In the genomic region with DNA sequence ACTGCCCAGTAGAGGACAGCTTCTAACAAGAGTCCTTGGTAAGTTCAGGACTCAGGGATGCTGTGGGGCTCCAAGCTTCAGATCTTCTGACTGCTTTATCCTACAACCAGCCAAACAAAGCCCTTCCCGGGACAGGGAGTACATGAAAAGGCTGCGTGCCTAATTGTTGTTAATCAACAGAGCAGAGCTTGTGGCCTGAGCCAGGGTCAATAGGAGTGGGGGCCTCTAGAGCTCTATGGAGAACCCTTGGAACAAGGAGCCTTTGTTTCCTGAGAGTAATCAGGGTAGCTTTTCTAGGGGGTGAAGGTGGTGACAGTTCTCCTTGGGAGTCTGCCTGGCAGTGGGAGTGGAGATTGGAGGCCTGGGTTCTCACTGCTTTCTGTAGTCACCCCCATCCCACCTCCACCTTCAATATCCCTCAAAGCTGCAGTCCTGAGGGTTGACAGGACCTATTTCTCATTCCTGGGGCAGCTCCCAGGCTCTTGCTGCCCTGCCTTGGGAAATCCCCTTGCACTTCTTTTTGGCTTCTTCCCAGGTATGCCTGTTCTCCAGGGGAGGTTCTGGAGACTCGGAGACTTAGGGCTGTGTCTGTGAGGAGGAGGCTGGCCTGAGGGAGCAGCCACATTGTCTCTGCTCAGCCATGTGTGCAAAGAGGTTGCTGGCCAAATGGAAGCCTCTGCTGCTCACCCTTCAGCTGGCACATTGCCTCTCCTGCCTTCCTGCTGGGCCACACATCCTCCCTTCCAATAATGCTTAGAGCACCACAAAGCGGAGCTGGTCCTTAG, we compare ENCODE assay signal across 12 mouse cellular contexts. TPM values are rescaled to one million over a fixed set of nuclear protein-coding genes. Genes with fewer than 3 reads are reported as not detected.
DNase-seq lines count a peak whose midpoint lies in the region; ATAC-seq and TF ChIP-seq lines count a peak whose summit lies in the region.
"Had no signal": no experiment of that assay in that cellular context is flagged by ENCODE, and none has a peak within 500 bp of the region (broad histone marks: within the 10 kb centered on the region; RNA-seq: fewer than 3 reads in every experiment).

No protein-coding gene starts in this region.

- peak; percentile 71 for DNase-seq in midbrain, postnatal 0 days (ENCODE audit: low spot score)
- no peak for DNase-seq in midbrain, embryonic 11.5 days (ENCODE audit: low spot score, missing footprints)
- peak; percentile 67 to 80 for DNase-seq in cerebellum, adult 2 months
- DNase-seq in hindbrain, postnatal 0 days (ENCODE audit: low spot score), result peak; percentile 75
- peak; percentile 46 for DNase-seq in ovary, postnatal 36 days (ENCODE audit: low spot score)
- DNase-seq in adrenal gland, adult (ENCODE audit: inconsistent age in 2 of 2, low spot score in 1 of 2), result no peak
- DNase-seq in heart, postnatal 4 days, result no peak
- no peak for DNase-seq in stomach, postnatal 0 days (ENCODE audit: low spot score)
- DNase-seq: adrenal gland, adult 8-10 months; gastrocnemius, adult 2 months; lung, adult 18-20 months; thymus, postnatal 14 days had no signal

- no peak for TF ChIP-seq EP300 in stomach, postnatal 0 days (optimal IDR thresholded peaks at IDR 0.05)

- no peaks in the 10 kb centered on the region for H3K9me3 ChIP-seq in midbrain, postnatal 0 days (ENCODE audit: low read length)
- no peaks in the 10 kb centered on the region for H3K9me3 ChIP-seq in midbrain, embryonic 11.5 days (ENCODE audit: control insufficient read depth, low read length)
- no peaks in the 10 kb centered on the region for H3K9me3 ChIP-seq in hindbrain, postnatal 0 days (ENCODE audit: low read length)
- H3K9me3 ChIP-seq in stomach, postnatal 0 days (ENCODE audit: control insufficient read depth, low read length), result no peaks in the 10 kb centered on the region

- ATAC-seq in midbrain, postnatal 0 days (ENCODE audit: low FRiP score), result no peak
- ATAC-seq in midbrain, embryonic 11.5 days (ENCODE audit: low FRiP score), result no peak
- ATAC-seq in hindbrain, postnatal 0 days, result peak; percentile 66
- ATAC-seq in stomach, postnatal 0 days (ENCODE audit: low FRiP score, low TSS enrichment), result no peak

- no peaks in the 10 kb centered on the region for H3K36me3 ChIP-seq in midbrain, postnatal 0 days (ENCODE audit: insufficient read depth, low read length)
- H3K36me3 ChIP-seq in midbrain, embryonic 11.5 days (ENCODE audit: control insufficient read depth, insufficient read depth, low read length), result no peaks in the 10 kb centered on the region
- no peaks in the 10 kb centered on the region for H3K36me3 ChIP-seq in hindbrain, postnatal 0 days (ENCODE audit: insufficient read depth, low read length)
- H3K36me3 ChIP-seq in stomach, postnatal 0 days (ENCODE audit: control insufficient read depth, insufficient read depth, low read length), result no peaks in the 10 kb centered on the region

- H3K27ac ChIP-seq in midbrain, postnatal 0 days (ENCODE audit: low read depth, low read length), result no peak overlapping the region
- H3K27ac ChIP-seq in midbrain, embryonic 11.5 days (ENCODE audit: low read depth, low read length), result no peak overlapping the region
- H3K27ac ChIP-seq in cerebellum, adult 2 months (ENCODE audit: insufficient read depth, low read length), result no peak overlapping the region
- H3K27ac ChIP-seq in hindbrain, postnatal 0 days, result no peak overlapping the region; the same call in 1 of the 2 replicates
- no peak overlapping the region for H3K27ac ChIP-seq in stomach, postnatal 0 days (replicated peaks)
- H3K27ac ChIP-seq: gastrocnemius, adult 2 months had no signal

- no peak overlapping the region for H3K4me2 ChIP-seq in midbrain, postnatal 0 days (ENCODE audit: low read depth, low read length, poor library complexity, severe bottlenecking)
- H3K4me2 ChIP-seq in midbrain, embryonic 11.5 days, result no peak overlapping the region
- H3K4me2 ChIP-seq in hindbrain, postnatal 0 days (ENCODE audit: low read depth, low read length), result no peak overlapping the region
- no peak overlapping the region for H3K4me2 ChIP-seq in stomach, postnatal 0 days (replicated peaks; ENCODE audit: low read depth)

- no peak for TF ChIP-seq POLR2A in cerebellum, adult 2 months (IDR thresholded peaks at IDR 0.05; ENCODE audit: borderline replicate concordance, insufficient read depth, low read length)

- H3K27me3 ChIP-seq in midbrain, postnatal 0 days (ENCODE audit: insufficient read depth, low read length), result no peaks in the 10 kb centered on the region
- no peaks in the 10 kb centered on the region; the same call in none of the 2 replicates for H3K27me3 ChIP-seq in midbrain, embryonic 11.5 days (ENCODE audit: control insufficient read depth, insufficient read depth, low read length)
- no peaks in the 10 kb centered on the region for H3K27me3 ChIP-seq in cerebellum, adult 2 months (ENCODE audit: control insufficient read depth, insufficient read depth, low read length)
- no peaks in the 10 kb centered on the region for H3K27me3 ChIP-seq in hindbrain, postnatal 0 days (ENCODE audit: insufficient read depth, low read length)
- no peaks in the 10 kb centered on the region for H3K27me3 ChIP-seq in stomach, postnatal 0 days (ENCODE audit: control insufficient read depth, insufficient read depth, low read length)

- 35% methylated on average over 4 of the region's 4 CpGs for WGBS in midbrain, postnatal 0 days
- WGBS in midbrain, embryonic 11.5 days, result 16% methylated on average over 4 of the region's 4 CpGs
- 31% methylated on average over 4 of the region's 4 CpGs for WGBS in cerebellum, adult 2 months
- 21% methylated on average over 4 of the region's 4 CpGs for WGBS in hindbrain, postnatal 0 days
- 61% methylated on average over 4 of the region's 4 CpGs for WGBS in stomach, postnatal 0 days

- no peak overlapping the region for H3K9ac ChIP-seq in midbrain, postnatal 0 days (replicated peaks; ENCODE audit: low read length, poor library complexity, severe bottlenecking)
- no peak overlapping the region for H3K9ac ChIP-seq in midbrain, embryonic 11.5 days (ENCODE audit: low read length)
- H3K9ac ChIP-seq in hindbrain, postnatal 0 days (replicated peaks; ENCODE audit: low read length), result no peak overlapping the region; the same call in 1 of the 2 replicates
- H3K9ac ChIP-seq in stomach, postnatal 0 days (ENCODE audit: low read length), result no peak overlapping the region

- no peak for TF ChIP-seq CTCF in midbrain, postnatal 0 days (IDR thresholded peaks at IDR 0.05)
- no peak for TF ChIP-seq CTCF in cerebellum, adult 2 months (IDR thresholded peaks at IDR 0.05; ENCODE audit: borderline replicate concordance, insufficient read depth, low read depth, low read length)
- no peak for TF ChIP-seq CTCF in hindbrain, postnatal 0 days (IDR thresholded peaks at IDR 0.05; ENCODE audit: low read depth)
- TF ChIP-seq CTCF in stomach, postnatal 0 days (IDR thresholded peaks at IDR 0.05; ENCODE audit: low read depth), result no peak

- H3K4me3 ChIP-seq in midbrain, postnatal 0 days (ENCODE audit: low read depth, low read length), result no peak overlapping the region
- no peak overlapping the region for H3K4me3 ChIP-seq in midbrain, embryonic 11.5 days (ENCODE audit: low read depth, low read length)
- no peak overlapping the region for H3K4me3 ChIP-seq in cerebellum, adult 2 months (replicated peaks; ENCODE audit: insufficient read depth, low read depth, low read length)
- no peak overlapping the region for H3K4me3 ChIP-seq in hindbrain, postnatal 0 days (ENCODE audit: low read length)
- H3K4me3 ChIP-seq in stomach, postnatal 0 days (ENCODE audit: low read depth, low read length), result no peak overlapping the region
- H3K4me3 ChIP-seq: gastrocnemius, adult 2 months had no signal

- H3K4me1 ChIP-seq in midbrain, postnatal 0 days (ENCODE audit: insufficient read depth, low read length), result 0 out of 2 replicates have a peak, but pooled peaks cover 3% of the 10 kb centered on the region
- H3K4me1 ChIP-seq in midbrain, embryonic 11.5 days (ENCODE audit: control insufficient read depth, insufficient read depth, low read length), result 0 out of 2 replicates have a peak, but pooled peaks cover 2% of the 10 kb centered on the region
- H3K4me1 ChIP-seq in cerebellum, adult 2 months (ENCODE audit: control insufficient read depth, insufficient read depth, low read length), result peaks cover 7% of the 10 kb centered on the region
- 0 out of 2 replicates have a peak, but pooled peaks cover 4% of the 10 kb centered on the region for H3K4me1 ChIP-seq in hindbrain, postnatal 0 days (ENCODE audit: insufficient read depth, low read length)
- 0 out of 2 replicates have a peak, but pooled peaks cover 2% of the 10 kb centered on the region for H3K4me1 ChIP-seq in stomach, postnatal 0 days (replicated peaks; ENCODE audit: control insufficient read depth, insufficient read depth)

RNA-seq across cellular contexts. Expression of a gene that starts 40.5 kb away (rescaled TPM):
- total RNA-seq in midbrain, postnatal 0 days (2014; rRNA removed), result 0.19 and 2.1 TPM in 2 replicates
- polyA plus RNA-seq in midbrain, postnatal 0 days (2015; fragmentation: Nextera tagmentation; extraction: Ambion mirVana), result 0.36 and 0.55 TPM in 2 replicates
- polyA plus RNA-seq in midbrain, embryonic 11.5 days (2014; fragmentation: Nextera tagmentation; extraction: Ambion mirVana), result 0.36 TPM in 2 replicates
- polyA plus RNA-seq in cerebellum, adult 2 months (2012; rRNA removed), result 0.30 and 0.79 TPM in 2 replicates
- total RNA-seq in hindbrain, postnatal 0 days (2014; rRNA removed), result 1.3 and 7.0 TPM in 2 replicates
- 0.71 and 1.2 TPM in 2 replicates for polyA plus RNA-seq in hindbrain, postnatal 0 days (2015; fragmentation: Nextera tagmentation; extraction: Ambion mirVana)
- 1 to 10 TPM; 1.2 to 2.3 TPM for total RNA-seq in heart, postnatal 4 days (2021)
- 9.2 and 10.2 TPM in 2 replicates for polyA plus RNA-seq in stomach, postnatal 0 days (2015; fragmentation: Nextera tagmentation; extraction: Ambion mirVana)

Comparison
In these comparisons a context has a peak if more than half of its experiments do, and no peak if none do; other contexts are left out.
1. DNase-seq: peak in midbrain, postnatal 0 days (single experiment), cerebellum, adult 2 months (2 of 2), hindbrain, postnatal 0 days (single experiment) and ovary, postnatal 36 days (single experiment); none in midbrain, embryonic 11.5 days (single experiment), adrenal gland, adult (0 of 2), heart, postnatal 4 days (single experiment) and stomach, postnatal 0 days (single experiment).